Mouse (Mus musculus): ENCODE measurements around the gene Clybl. TPM values are rescaled to one million over a fixed set of nuclear protein-coding genes. Genes with fewer than 3 reads are reported as not detected.

Gene Clybl
- total and polyA plus RNA-seq, 3 experiments, result 13.4 to 36.6 TPM; not detected in 1

- DNase-seq (ENCODE audit: low read depth, low spot score), result no peak
- Histone ChIP-seq H3K27me3 (ENCODE audit: control insufficient read depth in 1 of 2, insufficient read depth in 2 of 2, low read length in 2 of 2) (no peaks in the 10 kb centered on the region), H3K9me3 (replicated peaks; ENCODE audit: insufficient read depth, low read length) (no peaks in the 10 kb centered on the region), H3K9ac (ENCODE audit: control insufficient read depth, low read depth, low read length, poor library complexity, severe bottlenecking) (no peak overlapping the region), H3K27ac (ENCODE audit: control insufficient read depth, low read depth, low read length) (no peak overlapping the region), H3K4me3 (ENCODE audit: control insufficient read depth in 1 of 2, insufficient read depth in 1 of 2, low read depth in 2 of 2, low read length in 2 of 2) (no peak overlapping the region), H3K4me1 (ENCODE audit: control insufficient read depth in 1 of 2, insufficient read depth in 2 of 2, low read length in 2 of 2) (peaks cover 7 to 19% of the 10 kb centered on the region in 2 experiments), H3K79me2 (ENCODE audit: control insufficient read depth, insufficient read depth, low read length, poor library complexity) (peaks cover 2% of the 10 kb centered on the region; the same call in 1 of the 2 replicates), H3K36me3 (ENCODE audit: control insufficient read depth in 1 of 2, insufficient read depth in 2 of 2, low read length in 2 of 2) (peaks cover 26 to 41% of the 10 kb centered on the region in 2 experiments)
- TF ChIP-seq MAX (IDR thresholded peaks at IDR 0.05; ENCODE audit: low read length) (no peak), ETS1 (IDR thresholded peaks at IDR 0.05; ENCODE audit: low read depth, low read length) (no peak), USF1 (IDR thresholded peaks at IDR 0.05; ENCODE audit: low read depth, low read length) (no peak), ZNF384 (IDR thresholded peaks at IDR 0.05; ENCODE audit: low read depth, low read length) (no peak), TBP (IDR thresholded peaks at IDR 0.05; ENCODE audit: low read depth, low read length) (no peak), ZC3H11A (IDR thresholded peaks at IDR 0.05; ENCODE audit: low read depth, low read length) (no peak), MYB (IDR thresholded peaks at IDR 0.05; ENCODE audit: low read depth, low read length) (no peak), ZKSCAN1 (IDR thresholded peaks at IDR 0.05; ENCODE audit: low read depth, low read length) (no peak), POLR2AphosphoS5 (IDR thresholded peaks at IDR 0.05; ENCODE audit: borderline replicate concordance, low read depth, low read length) (no peak), SMC3 (IDR thresholded peaks at IDR 0.05; ENCODE audit: low read depth, low read length) (no peak), POLR2AphosphoS2 (IDR thresholded peaks at IDR 0.05; ENCODE audit: low read length) (no peak), SIN3A (IDR thresholded peaks at IDR 0.05; ENCODE audit: low read length) (no peak), USF2 (IDR thresholded peaks at IDR 0.05; ENCODE audit: borderline replicate concordance in 1 of 2, insufficient read depth in 1 of 2, low read depth in 1 of 2, low read length in 2 of 2) (no peak), MAFK (IDR thresholded peaks at IDR 0.05; ENCODE audit: borderline replicate concordance, low read depth, low read length) (no peak), RAD21 (IDR thresholded peaks at IDR 0.05; ENCODE audit: low read depth, low read length) (no peak), UBTF (IDR thresholded peaks at IDR 0.05; ENCODE audit: borderline replicate concordance, insufficient read depth, low read depth, low read length) (no peak), MYC (IDR thresholded peaks at IDR 0.05; ENCODE audit: low read depth, low read length) (no peak), MEF2A (IDR thresholded peaks at IDR 0.05; ENCODE audit: extremely low read depth, insufficient replicate concordance, low read depth, low read length, poor library complexity, severe bottlenecking) (no peak), ZMIZ1 (IDR thresholded peaks at IDR 0.05; ENCODE audit: low read depth, low read length) (no peak), TAL1 (IDR thresholded peaks at IDR 0.05; ENCODE audit: low read length) (no peak)
Observed at GRCm38 (mm10) chr14:122143585-122144269, 37.8 kb upstream of the Clybl start.
